Mouse (Mus musculus): Measurements from ENCODE around the gene Txndc11. TPM values are rescaled to one million over a fixed set of nuclear protein-coding genes. Genes with fewer than 3 reads are reported as not detected.
"Not testable (repeated sequence)": the region's sequence is repeated elsewhere in the genome, so short reads cannot be mapped to it uniquely, and the experiment has no call there.

The Txndc11 gene
- total RNA-seq (2021): 10 to 100 TPM; 37.9 to 51.8 TPM
- long read RNA-seq, experiment 1, full-length matches to known transcripts: 24 of 42 reads
- long read RNA-seq, experiment 1, partial matches to known transcripts: 7 of 42 reads
- long read RNA-seq, experiment 1, other reads (novel, unspliced or antisense): 11 of 42 reads
- long read RNA-seq, experiment 2, full-length matches to known transcripts: 8 of 21 reads
- long read RNA-seq, experiment 2, partial matches to known transcripts: 0 of 21 reads
- long read RNA-seq, experiment 2, other reads (novel, unspliced or antisense): 13 of 21 reads

GRCm38 (mm10) chr16:11134348-11135344, at the start of gene Txndc11:
TSS of gene Txndc11 (minus strand) at chr16:11134650.
- peak; percentile 100 for DNase-seq

GRCm38 (mm10) chr16:11177404-11177803, 43.0 kb upstream of the Txndc11 start:
- no peak for DNase-seq

GRCm38 (mm10) chr16:11176884-11177244, 42.4 kb upstream of the Txndc11 start:
- no peak for DNase-seq

- DNase-seq: peak; percentile 94 to 96
These were observed 41.9 kb upstream of the Txndc11 start, which contains the start of gene Zc3h7a for GRCm38 (mm10) chr16:11176208-11176883. TSS of gene Zc3h7a (minus strand) at chr16:11176393.

GRCm38 (mm10) chr16:11175489-11176207, 41.2 kb upstream of the Txndc11 start:
- peak; percentile 78 to 80 for DNase-seq

GRCm38 (mm10) chr16:11175100-11175488, 40.6 kb upstream of the Txndc11 start:
- peak in 1 of 2 experiments; percentile 11 for DNase-seq

- DNase-seq: peak; percentile 62 to 72
These were observed 40.2 kb upstream of the Txndc11 start for GRCm38 (mm10) chr16:11174671-11175081.

- DNase-seq: no peak
These were observed 37.2 kb upstream of the Txndc11 start for GRCm38 (mm10) chr16:11171679-11172078.

GRCm38 (mm10) chr16:11166431-11166830, 32.0 kb upstream of the Txndc11 start:
- DNase-seq: no peak

- no peak for DNase-seq
These were observed 30.3 kb upstream of the Txndc11 start for GRCm38 (mm10) chr16:11164695-11165255.

GRCm38 (mm10) chr16:11157721-11158120, 23.3 kb upstream of the Txndc11 start:
- DNase-seq: not testable (repeated sequence)

- DNase-seq: no peak
These were observed 20.1 kb upstream of the Txndc11 start for GRCm38 (mm10) chr16:11154500-11154899.

GRCm38 (mm10) chr16:11143706-11144483, 9.4 kb upstream of the Txndc11 start:
- DNase-seq: peak; percentile 97 to 99

- DNase-seq: no peak
These were observed 738 bp downstream of the Txndc11 start for GRCm38 (mm10) chr16:11133476-11134347.

GRCm38 (mm10) chr16:11132839-11133238, 1.6 kb downstream of the Txndc11 start:
- DNase-seq: no peak

- no peak for DNase-seq
These were observed 6.1 kb downstream of the Txndc11 start for GRCm38 (mm10) chr16:11128301-11128700.

GRCm38 (mm10) chr16:11125371-11125770, 9.1 kb downstream of the Txndc11 start:
- DNase-seq: no peak

GRCm38 (mm10) chr16:11124110-11124509, 10.3 kb downstream of the Txndc11 start:
- DNase-seq: no peak

- no peak for DNase-seq
These were observed 11.8 kb downstream of the Txndc11 start for GRCm38 (mm10) chr16:11122625-11123024.

Data from adrenal gland, postnatal 36 days (tissue).